In the genomic region with DNA sequence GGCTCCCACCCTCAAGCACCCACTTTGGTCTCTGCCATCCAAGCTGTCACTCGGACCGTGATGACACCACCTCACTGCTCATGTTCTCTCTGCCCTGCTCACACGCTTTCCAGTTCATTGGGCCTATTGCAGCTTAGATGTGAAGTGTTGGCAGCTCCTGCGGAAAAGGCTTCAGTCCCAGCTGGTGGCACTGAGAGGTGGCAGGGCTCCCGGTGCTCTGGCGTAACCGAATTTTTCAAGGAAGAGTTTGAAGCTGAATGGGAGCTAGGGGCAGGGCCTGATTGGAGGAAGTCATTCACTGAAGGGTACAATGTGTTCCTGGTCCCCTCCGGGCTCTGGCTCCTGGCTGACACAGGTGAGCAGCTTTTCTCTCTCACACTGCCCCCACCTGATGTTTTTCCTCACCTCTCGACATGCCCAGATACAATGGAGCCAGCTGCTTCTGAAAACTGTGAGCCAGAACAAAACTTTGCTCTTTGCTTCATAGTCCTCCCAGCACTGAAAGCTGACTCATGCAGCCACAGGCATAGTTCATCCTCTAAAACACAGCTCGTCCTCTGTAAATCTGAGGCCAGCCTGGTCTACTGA, we compare ENCODE assay signal across 8 mouse cellular contexts. TPM values are rescaled to one million over a fixed set of nuclear protein-coding genes. Genes with fewer than 3 reads are reported as not detected.
A peak's percentile ranks its signal among the peaks of the same experiment; 100 is the strongest.
DNase-seq lines count a peak whose midpoint lies in the region; ATAC-seq and TF ChIP-seq lines count a peak whose summit lies in the region.

No protein-coding gene starts in this region.

- H3K4me2 ChIP-seq in midbrain, embryonic 12.5 days (replicated peaks) = no peak overlapping the region
- H3K4me2 ChIP-seq in midbrain, embryonic 14.5 days (ENCODE audit: low read length) = no peak overlapping the region
- no peak overlapping the region for H3K4me2 ChIP-seq in forebrain, embryonic 16.5 days (ENCODE audit: low read length)

- no peak for ATAC-seq in midbrain, embryonic 12.5 days (ENCODE audit: low FRiP score, low read depth)
- no peak for ATAC-seq in midbrain, embryonic 14.5 days (ENCODE audit: low FRiP score, low TSS enrichment)
- ATAC-seq in forebrain, embryonic 16.5 days = peak; percentile 88

- peaks cover 3% of the 10 kb centered on the region; the same call in 1 of the 2 replicates for H3K4me1 ChIP-seq in midbrain, embryonic 12.5 days
- no peaks in the 10 kb centered on the region for H3K4me1 ChIP-seq in midbrain, embryonic 14.5 days (ENCODE audit: control insufficient read depth, insufficient read depth, low read length)
- H3K4me1 ChIP-seq in cerebellum, adult 2 months (ENCODE audit: control insufficient read depth, insufficient read depth, low read length) = peaks cover 16% of the 10 kb centered on the region
- peaks cover 12% of the 10 kb centered on the region for H3K4me1 ChIP-seq in forebrain, embryonic 16.5 days (replicated peaks; ENCODE audit: control insufficient read depth, insufficient read depth, low read length)

- H3K27ac ChIP-seq in midbrain, embryonic 12.5 days (replicated peaks) = no peak overlapping the region
- H3K27ac ChIP-seq in midbrain, embryonic 14.5 days (replicated peaks; ENCODE audit: low read depth, low read length) = no peak overlapping the region
- peak overlapping the region; percentile 10; the same call in 1 of the 2 replicates for H3K27ac ChIP-seq in cerebellum, adult 2 months (ENCODE audit: insufficient read depth, low read length)
- peak overlapping the region; percentile 73 for H3K27ac ChIP-seq in forebrain, embryonic 16.5 days (ENCODE audit: low read length)

- DNase-seq in kidney, adult 11 months = peak; percentile 42
- DNase-seq in kidney, postnatal 4 days = no peak
- no peak for DNase-seq in midbrain, embryonic 14.5 days
- DNase-seq in cerebellum, adult 2 months = peak; percentile 71 to 81
- no peak for DNase-seq in thymus, adult 18-20 months
- DNase-seq in adrenal gland, adult (ENCODE audit: inconsistent age in 2 of 2, low spot score in 1 of 2) = no peak

- H3K9me3 ChIP-seq in midbrain, embryonic 12.5 days = no peaks in the 10 kb centered on the region
- no peaks in the 10 kb centered on the region for H3K9me3 ChIP-seq in midbrain, embryonic 14.5 days (ENCODE audit: control insufficient read depth, low read length)
- no peaks in the 10 kb centered on the region for H3K9me3 ChIP-seq in forebrain, embryonic 16.5 days (ENCODE audit: control insufficient read depth, low read length)

- no peak for TF ChIP-seq POLR2A in cerebellum, adult 2 months (IDR thresholded peaks at IDR 0.05; ENCODE audit: borderline replicate concordance, insufficient read depth, low read length)

- TF ChIP-seq CTCF in cerebellum, adult 2 months (IDR thresholded peaks at IDR 0.05; ENCODE audit: borderline replicate concordance, insufficient read depth, low read depth, low read length) = no peak

- peaks cover 77% of the 10 kb centered on the region for H3K36me3 ChIP-seq in midbrain, embryonic 12.5 days
- H3K36me3 ChIP-seq in midbrain, embryonic 14.5 days (ENCODE audit: control insufficient read depth, insufficient read depth, low read length) = peaks cover 72% of the 10 kb centered on the region
- peaks cover 5% of the 10 kb centered on the region for H3K36me3 ChIP-seq in forebrain, embryonic 16.5 days (ENCODE audit: control insufficient read depth, insufficient read depth)

- no peak overlapping the region for H3K4me3 ChIP-seq in midbrain, embryonic 12.5 days
- no peak overlapping the region for H3K4me3 ChIP-seq in midbrain, embryonic 14.5 days (replicated peaks; ENCODE audit: low read depth, low read length)
- H3K4me3 ChIP-seq in cerebellum, adult 2 months (replicated peaks; ENCODE audit: insufficient read depth, low read depth, low read length) = no peak overlapping the region
- H3K4me3 ChIP-seq in forebrain, embryonic 16.5 days (replicated peaks; ENCODE audit: low read length) = no peak overlapping the region

- WGBS in midbrain, embryonic 12.5 days = 87% methylated on average over 10 of the region's 10 CpGs
- 79% methylated on average over 10 of the region's 10 CpGs for WGBS in midbrain, embryonic 14.5 days
- WGBS in cerebellum, adult 2 months = 11% methylated on average over 10 of the region's 10 CpGs
- 50% methylated on average over 10 of the region's 10 CpGs for WGBS in forebrain, embryonic 16.5 days

- H3K9ac ChIP-seq in midbrain, embryonic 12.5 days (replicated peaks) = 0 out of 2 replicates have a peak overlapping the region, but pooled peaks have one; percentile 15
- no peak overlapping the region for H3K9ac ChIP-seq in midbrain, embryonic 14.5 days (replicated peaks; ENCODE audit: low read length)
- H3K9ac ChIP-seq in forebrain, embryonic 16.5 days (replicated peaks; ENCODE audit: low read depth, low read length) = no peak overlapping the region

- no peaks in the 10 kb centered on the region for H3K27me3 ChIP-seq in midbrain, embryonic 12.5 days
- H3K27me3 ChIP-seq in midbrain, embryonic 14.5 days (ENCODE audit: control insufficient read depth, insufficient read depth, low read length) = no peaks in the 10 kb centered on the region
- no peaks in the 10 kb centered on the region for H3K27me3 ChIP-seq in cerebellum, adult 2 months (ENCODE audit: control insufficient read depth, insufficient read depth, low read length)
- no peaks in the 10 kb centered on the region for H3K27me3 ChIP-seq in forebrain, embryonic 16.5 days (replicated peaks; ENCODE audit: control insufficient read depth, insufficient read depth, low read length)

RNA-seq across cellular contexts. Expression of a gene that starts 44.5 kb away (rescaled TPM):
- 0.20 TPM in 1 of 2 replicates, not detected in the other for polyA plus RNA-seq in midbrain, embryonic 12.5 days (2016; fragmentation: Nextera tagmentation; extraction: Ambion mirVana)
- polyA plus RNA-seq in midbrain, embryonic 14.5 days (2014; fragmentation: Nextera tagmentation; extraction: Ambion mirVana) = 0.12 TPM in 1 of 2 replicates, not detected in the other
- 1.0 and 1.8 TPM in 2 replicates for polyA plus RNA-seq in cerebellum, adult 2 months (2012; rRNA removed)
- polyA plus RNA-seq in forebrain, embryonic 16.5 days (2015; fragmentation: Nextera tagmentation; extraction: Ambion mirVana) = 0.35 and 0.41 TPM in 2 replicates

Comparison
In these comparisons a context has a peak if more than half of its experiments do, and no peak if none do; other contexts are left out.
1. DNase-seq: peak in kidney, adult 11 months (single experiment) and cerebellum, adult 2 months (2 of 2); none in kidney, postnatal 4 days (0 of 2), midbrain, embryonic 14.5 days (single experiment), thymus, adult 18-20 months (0 of 2) and adrenal gland, adult (0 of 2).
2. H3K27ac ChIP-seq: peak in cerebellum, adult 2 months (single experiment) and forebrain, embryonic 16.5 days (single experiment); none in midbrain, embryonic 12.5 days (single experiment) and midbrain, embryonic 14.5 days (single experiment).